Mouse (Mus musculus) embryonic fibroblast, embryonic 13.5 days (primary cell): ENCODE measurements at regions not wholly inside any gene's neighbourhood (a gene's known extent, or its start where the extent isn't known, plus 50 kb on each side); places are given as distances from the start of the nearest gene placed in this dataset.

Experiments
- H3K27ac ChIP-seq: 2 replicates; pipeline ENCODE4 v1.5.1; 2012; ENCODE audit warnings: low read length, control low read depth, inconsistent platforms; ENCODE audit not compliant: insufficient read depth
- H3K4me1 ChIP-seq: 2 replicates; pipeline ENCODE4 v1.6.1; 2011; ENCODE audit warnings: low read length; ENCODE audit not compliant: control insufficient read depth, insufficient read depth
- H3K4me3 ChIP-seq: 2 replicates; pipeline ENCODE4 v1.5.1; 2011; ENCODE audit warnings: mild to moderate bottlenecking, control low read depth, low read length; ENCODE audit not compliant: insufficient read depth
- CTCF ChIP-seq: IDR thresholded peaks from 2 replicates; pipeline ENCODE4 v1.5.1; 2011; ENCODE audit warnings: mild to moderate bottlenecking, control low read depth, low read length, moderate library complexity, borderline replicate concordance; ENCODE audit not compliant: insufficient read depth
- POLR2A ChIP-seq: IDR thresholded peaks from 2 replicates; pipeline ENCODE4 v1.6.1; 2011; ENCODE audit warnings: low read depth, mild to moderate bottlenecking, control low read depth, low read length, moderate library complexity

GRCm38 (mm10) chr7:70972023-70972400 is 379.3 kb downstream of the Gm10295 start:
- TF ChIP-seq CTCF, result no peak
- no peak for TF ChIP-seq POLR2A
- H3K4me3 ChIP-seq, result no peak overlapping the region
- H3K4me1 ChIP-seq, result no peaks in the 10 kb centered on the region
- no peak overlapping the region for H3K27ac ChIP-seq

- H3K4me1 ChIP-seq, result no peaks in the 10 kb centered on the region
- H3K27ac ChIP-seq, result no peak overlapping the region
- no peak overlapping the region for H3K4me3 ChIP-seq
- TF ChIP-seq POLR2A, result no peak
These were observed 379.8 kb downstream of the Gm10295 start for GRCm38 (mm10) chr7:70971323-70972022.

GRCm38 (mm10) chr7:70952318-70952959 is 398.8 kb downstream of the Gm10295 start:
- Histone ChIP-seq H3K4me3 (no peak overlapping the region), H3K4me1 (no peaks in the 10 kb centered on the region), H3K27ac (no peak overlapping the region)
- TF ChIP-seq POLR2A, result no peak
- no peak for TF ChIP-seq CTCF

GRCm38 (mm10) chr7:70948281-70948680 is 403.0 kb downstream of the Gm10295 start:
- no peak overlapping the region for H3K27ac ChIP-seq
- no peak for TF ChIP-seq CTCF
- no peak for TF ChIP-seq POLR2A

GRCm38 (mm10) chr7:70946260-70946659 is 405.0 kb downstream of the Gm10295 start:
- TF ChIP-seq POLR2A (no peak), CTCF (no peak)
- H3K4me3 ChIP-seq, result no peak overlapping the region
- no peaks in the 10 kb centered on the region for H3K4me1 ChIP-seq
- no peak overlapping the region for H3K27ac ChIP-seq

More at GRCm38 (mm10) chr7:70948281-70948680, 403.0 kb downstream of the Gm10295 start:
- no peak overlapping the region for H3K4me3 ChIP-seq
- no peaks in the 10 kb centered on the region for H3K4me1 ChIP-seq

- no peak for TF ChIP-seq POLR2A
- TF ChIP-seq CTCF, result no peak
- no peak overlapping the region for H3K27ac ChIP-seq
- no peak overlapping the region for H3K4me3 ChIP-seq
- no peaks in the 10 kb centered on the region for H3K4me1 ChIP-seq
These were observed 420.4 kb downstream of the Gm10295 start for GRCm38 (mm10) chr7:70930911-70931310.

GRCm38 (mm10) chr7:70929935-70930334 is 421.4 kb downstream of the Gm10295 start:
- no peak overlapping the region for H3K27ac ChIP-seq
- no peak overlapping the region for H3K4me3 ChIP-seq
- TF ChIP-seq CTCF (no peak), POLR2A (no peak)
- H3K4me1 ChIP-seq, result no peaks in the 10 kb centered on the region

GRCm38 (mm10) chr7:70928001-70928400 is 423.3 kb downstream of the Gm10295 start:
- TF ChIP-seq POLR2A, result no peak
- no peak for TF ChIP-seq CTCF
- no peak overlapping the region for H3K27ac ChIP-seq
- H3K4me3 ChIP-seq, result no peak overlapping the region
- no peaks in the 10 kb centered on the region for H3K4me1 ChIP-seq

GRCm38 (mm10) chr7:70917016-70917415 is 434.3 kb downstream of the Gm10295 start:
- no peaks in the 10 kb centered on the region for H3K4me1 ChIP-seq
- TF ChIP-seq POLR2A (no peak), CTCF (no peak)
- H3K4me3 ChIP-seq, result no peak overlapping the region
- H3K27ac ChIP-seq, result no peak overlapping the region

- H3K27ac ChIP-seq, result no peak overlapping the region
- H3K4me1 ChIP-seq, result no peaks in the 10 kb centered on the region
- H3K4me3 ChIP-seq, result no peak overlapping the region
- TF ChIP-seq POLR2A, result no peak
- no peak for TF ChIP-seq CTCF
These were observed 442.4 kb downstream of the Gm10295 start for GRCm38 (mm10) chr7:70908921-70909320.
